Mouse (Mus musculus) embryonic fibroblast, embryonic 13.5 days (primary cell): ENCODE results near the gene Fam184a.

Experiments
- CTCF ChIP-seq: IDR thresholded peaks from 2 replicates; pipeline ENCODE4 v1.5.1; 2011; ENCODE audit warnings: mild to moderate bottlenecking, control low read depth, low read length, moderate library complexity, borderline replicate concordance; ENCODE audit not compliant: insufficient read depth
- POLR2A ChIP-seq: IDR thresholded peaks from 2 replicates; pipeline ENCODE4 v1.6.1; 2011; ENCODE audit warnings: low read depth, mild to moderate bottlenecking, control low read depth, low read length, moderate library complexity

DNA sequence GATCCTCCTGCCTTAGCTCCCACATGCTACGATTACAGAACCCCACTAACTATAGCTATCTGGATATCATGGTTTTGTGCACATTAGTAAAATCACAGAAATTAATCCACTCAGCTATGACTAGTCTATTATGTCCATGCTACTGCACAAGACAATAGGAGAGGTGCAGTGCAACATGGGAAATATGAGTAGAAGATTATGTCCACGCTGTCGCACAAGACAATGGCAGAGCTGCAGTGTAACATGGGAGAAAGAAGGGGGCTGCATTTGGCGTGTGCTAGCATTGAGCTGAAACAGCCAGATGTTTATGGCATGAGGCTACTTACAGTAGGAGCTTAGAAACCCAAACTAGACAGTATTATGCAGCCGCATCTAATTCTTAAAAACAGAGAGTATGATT lies 8.0 kb downstream of the Fam184a start:
- TF ChIP-seq POLR2A (no peak), CTCF (no peak)
